Mouse (Mus musculus) liver, embryonic 11.5 days (tissue): ENCODE data around the gene Porcn. TPM values are rescaled to one million over a fixed set of nuclear protein-coding genes. Genes with fewer than 3 reads are reported as not detected.

Experiments used
- ATAC-seq: fragments of 200-750 bp; cut with Nextera tagmentation; replicated peaks from 2 replicates; pipeline ENCODE4 v1.8.0; 2017; ENCODE audit warnings: moderate number of reproducible peaks, mild to moderate bottlenecking, moderate TSS enrichment, moderate library complexity; ENCODE audit not compliant: low FRiP score
- DNase-seq: peaks from one replicate; pipeline ENCODE4 v3.0.0-alpha.2; 2017; ENCODE audit warnings: low spot score
- H3K27ac ChIP-seq: fragments of 300-500 bp; sonication (generic); 2 replicates; pipeline ENCODE4 v1.5.1; 2014; ENCODE audit warnings: mild to moderate bottlenecking, low read depth, low read length, control low read depth
- H3K27me3 ChIP-seq: fragments of 300-500 bp; sonication (generic); replicated peaks from 2 replicates; pipeline ENCODE4 v1.6.1; 2014; ENCODE audit warnings: low read length, mixed read lengths; ENCODE audit not compliant: control insufficient read depth, insufficient read depth
- H3K36me3 ChIP-seq: fragments of 300-500 bp; sonication (generic); 2 replicates; pipeline ENCODE4 v1.6.1; 2014; ENCODE audit warnings: mild to moderate bottlenecking, low read length, moderate library complexity, mixed read lengths; ENCODE audit not compliant: control insufficient read depth, insufficient read depth
- H3K4me1 ChIP-seq: fragments of 300-500 bp; sonication (generic); replicated peaks from 2 replicates; pipeline ENCODE4 v1.6.1; 2014; ENCODE audit warnings: low read length, mixed read lengths; ENCODE audit not compliant: control insufficient read depth, insufficient read depth
- H3K4me2 ChIP-seq: fragments of 300-500 bp; sonication (generic); 2 replicates; pipeline ENCODE4 v1.6.1; 2014; ENCODE audit warnings: mild to moderate bottlenecking, control low read depth, moderate library complexity
- H3K4me3 ChIP-seq: fragments of 300-500 bp; sonication (generic); 2 replicates; pipeline ENCODE4 v1.5.1; 2014; ENCODE audit warnings: low read depth, low read length, control low read depth
- H3K9ac ChIP-seq: fragments of 300-500 bp; sonication (generic); 2 replicates; pipeline ENCODE4 v1.6.1; 2014; ENCODE audit warnings: low read depth, low read length, control low read depth
- H3K9me3 ChIP-seq: fragments of 300-500 bp; sonication (generic); 2 replicates; pipeline ENCODE4 v1.6.1; 2016; ENCODE audit warnings: low read length, inconsistent platforms, mixed read lengths; ENCODE audit not compliant: control insufficient read depth
- WGBS: fragments of 180-500 bp; shearing (Covaris S2); extraction: QIAGEN DNeasy Blood & Tissue Kit; methylation state at CpG from one replicate; pipeline ENCODE4 v1.1.7; 2014; 5-methylcytosine and 5-hydroxymethylcytosine counted together
- polyA plus RNA-seq: library from polyadenylated mRNA; unstranded; fragments of >200 nt; fragmentation: Nextera tagmentation; extraction: Ambion mirVana; gene quantifications from 2 replicates; pipeline ENCODE4 v1.2.1, GENCODE M21; 2014

The Porcn gene
- polyA plus RNA-seq, 1 experiment from 2014 or later: 2.8 TPM

DNA sequence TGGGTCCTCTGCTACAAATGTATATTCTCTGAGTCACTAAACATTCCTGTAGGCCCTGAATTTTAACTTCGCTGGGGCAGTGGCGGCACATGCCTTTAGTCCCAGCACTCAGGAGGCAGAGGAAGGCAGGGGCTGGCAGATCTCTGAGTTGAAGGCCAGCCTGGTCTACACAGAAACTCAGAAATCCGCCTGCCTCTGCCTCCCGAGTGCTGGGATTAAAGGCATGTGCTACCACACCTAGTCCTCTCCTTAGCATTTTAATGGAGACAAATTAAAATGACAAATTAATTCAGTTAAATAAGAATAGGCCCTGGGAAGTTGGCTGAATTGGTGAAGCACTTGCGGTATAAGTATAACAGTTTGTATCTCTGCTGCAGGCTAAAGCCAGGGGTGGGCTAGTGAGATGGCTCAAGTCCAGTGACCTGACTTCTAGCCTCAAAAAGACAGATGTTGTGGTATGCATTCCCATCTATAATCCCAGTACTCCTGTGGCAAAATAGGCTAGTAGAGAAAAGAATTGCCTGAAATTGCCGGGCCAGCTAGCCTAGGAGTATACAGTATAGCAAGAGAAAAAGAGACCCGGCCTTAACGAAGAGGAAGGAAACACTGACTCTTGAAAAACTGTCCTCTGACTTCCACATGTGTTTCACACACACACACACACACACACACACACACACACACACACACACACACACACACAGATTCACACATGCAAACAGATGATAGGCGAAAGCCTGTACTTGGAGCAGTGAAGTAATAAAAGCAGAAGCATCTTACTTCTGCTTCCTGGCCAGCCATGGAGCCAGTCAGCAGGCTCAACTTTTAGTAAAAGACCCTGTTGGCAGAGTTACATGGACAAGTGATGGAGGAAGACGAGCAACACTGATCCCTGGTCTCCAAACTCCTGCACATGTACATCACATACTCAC, 38.3 kb downstream of the Porcn start:
- Histone ChIP-seq H3K4me3 (no peak overlapping the region), H3K36me3 (no peaks in the 10 kb centered on the region; the same call in 1 of the 2 replicates), H3K4me2 (no peak overlapping the region), H3K27me3 (no peaks in the 10 kb centered on the region), H3K9ac (no peak overlapping the region), H3K4me1 (no peaks in the 10 kb centered on the region), H3K9me3 (no peaks in the 10 kb centered on the region), H3K27ac (no peak overlapping the region)
- WGBS: 88% methylated on average over 10 of the region's 10 CpGs
- no peak for DNase-seq
- ATAC-seq: no peak

DNA sequence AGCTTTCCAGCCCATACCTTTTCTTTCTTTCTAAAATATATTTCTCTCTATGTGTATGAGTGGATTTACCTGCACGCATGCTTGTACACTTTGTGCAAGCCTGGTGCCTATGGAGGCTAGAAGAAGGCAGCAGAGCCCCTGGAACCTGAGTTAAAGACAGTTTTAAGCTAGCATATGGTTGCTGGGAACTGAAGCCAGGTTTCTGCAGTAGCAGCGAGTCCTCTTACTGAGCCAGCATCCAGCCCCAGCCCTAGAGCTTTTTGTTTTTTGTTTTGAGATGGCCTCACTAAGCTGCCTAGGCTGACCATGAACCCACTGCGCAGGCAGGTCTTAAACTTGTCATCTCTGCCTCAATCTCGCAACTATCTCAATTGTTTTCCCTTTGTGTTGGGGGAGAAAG, 41.9 kb downstream of the Porcn start:
- Histone ChIP-seq H3K27ac (no peak overlapping the region), H3K9me3 (no peaks in the 10 kb centered on the region), H3K27me3 (no peaks in the 10 kb centered on the region), H3K4me1 (no peaks in the 10 kb centered on the region), H3K4me3 (no peak overlapping the region), H3K9ac (no peak overlapping the region), H3K4me2 (no peak overlapping the region), H3K36me3 (no peaks in the 10 kb centered on the region; the same call in 1 of the 2 replicates)
- ATAC-seq (no peak), DNase-seq (no peak)
- 91% methylated on average over 4 of the region's 4 CpGs for WGBS

DNA sequence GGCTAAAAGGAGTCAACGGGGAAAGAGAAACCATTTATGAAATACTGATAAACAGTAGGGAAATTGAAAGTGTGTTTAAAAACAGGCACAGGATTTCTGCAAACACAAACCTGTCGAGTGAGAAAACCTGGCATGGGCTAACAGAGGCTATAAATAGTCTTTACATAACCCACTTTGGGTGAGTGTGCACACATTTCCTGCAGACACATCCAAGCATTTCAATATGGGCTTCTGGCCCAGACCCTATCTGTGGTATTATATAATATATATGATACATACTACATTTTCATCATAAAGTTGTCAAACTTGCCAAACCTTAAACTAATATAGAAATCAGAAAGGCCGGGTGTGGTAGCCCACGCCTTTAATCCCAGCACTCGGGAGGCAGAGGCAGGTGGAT, 43.2 kb downstream of the Porcn start:
- ATAC-seq (no peak), DNase-seq (no peak)
- Histone ChIP-seq H3K27ac (no peak overlapping the region), H3K27me3 (no peaks in the 10 kb centered on the region), H3K4me2 (no peak overlapping the region), H3K4me1 (no peaks in the 10 kb centered on the region), H3K36me3 (no peaks in the 10 kb centered on the region), H3K9ac (no peak overlapping the region), H3K4me3 (no peak overlapping the region), H3K9me3 (no peaks in the 10 kb centered on the region)
- WGBS: 84% methylated on average over 5 of the region's 5 CpGs

DNA sequence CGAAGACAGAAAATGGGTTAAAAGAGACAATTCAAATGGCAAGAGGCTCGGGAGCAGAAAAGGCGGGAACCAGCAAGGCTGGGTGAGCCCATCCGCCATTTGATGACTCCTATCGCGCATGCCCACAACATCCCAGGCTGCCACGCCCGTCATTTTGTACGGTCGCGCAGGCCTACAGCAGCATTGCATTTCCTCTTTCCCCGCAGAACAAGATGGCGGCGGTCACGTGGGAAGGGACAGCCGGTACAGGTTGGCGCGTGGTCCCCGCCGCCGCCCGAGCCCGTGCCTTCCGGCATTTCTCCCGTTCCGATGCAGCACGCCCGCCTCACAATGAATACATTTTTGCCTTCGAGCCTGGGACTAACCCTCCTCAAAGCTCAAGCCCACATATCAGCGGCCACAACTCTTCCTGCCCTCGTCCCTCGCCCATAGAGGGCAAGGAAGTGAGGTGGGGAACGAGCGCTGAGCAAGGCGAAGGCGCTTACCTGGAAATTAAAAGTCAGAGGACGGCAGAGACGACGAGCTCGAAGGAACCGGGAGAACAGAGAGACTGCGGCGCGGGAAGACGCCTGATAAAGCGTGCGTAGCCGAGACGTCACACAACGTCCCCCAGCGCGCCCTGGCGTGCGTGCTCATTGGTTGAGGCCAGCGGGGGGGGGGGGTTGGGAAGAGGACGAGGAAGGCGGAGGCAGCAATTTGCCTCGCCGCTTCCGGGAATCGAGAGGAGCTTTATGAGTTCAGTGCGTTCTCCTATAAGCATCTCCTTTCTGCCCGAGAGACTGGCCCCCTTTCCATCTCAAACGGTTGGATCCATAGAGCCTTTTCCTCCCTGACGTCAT, 61.0 kb downstream of the Porcn start, which contains the start of gene Rbm3:
Gene Rbm3 (minus strand): TSS at position 728 of the 839 bp plus-strand sequence.
- H3K9ac ChIP-seq: peak within 1 kb of the TSS; percentile 90
- peak within 1 kb of the TSS; percentile 96 for H3K27ac ChIP-seq
- H3K4me3 ChIP-seq: peak within 1 kb of the TSS; percentile 70
- H3K9me3 ChIP-seq: no peaks in the 10 kb centered on the region
- H3K36me3 ChIP-seq: peaks cover 19% of the 10 kb centered on the region
- H3K27me3 ChIP-seq: no peaks in the 10 kb centered on the region
- 12% methylated on average over 64 of the region's 65 CpGs for WGBS
- DNase-seq: peak; percentile 75
- H3K4me2 ChIP-seq: peak within 1 kb of the TSS; percentile 82
- peak; percentile 92 for ATAC-seq
- H3K4me1 ChIP-seq: no peaks in the 10 kb centered on the region

Other genes with a start within 250 kb of the Porcn start
- 157 and 162 TPM in 2 replicates for gene Gata1, start 228.5 kb downstream of the Porcn start, polyA plus RNA-seq
- gene Glod5, start 188.0 kb downstream of the Porcn start, polyA plus RNA-seq: 0.29 and 0.53 TPM in 2 replicates
- gene Suv39h1, start 131.8 kb downstream of the Porcn start, polyA plus RNA-seq: 81.5 and 83.6 TPM in 2 replicates
- gene Was, start 116.0 kb downstream of the Porcn start, polyA plus RNA-seq: 6.5 and 6.7 TPM in 2 replicates
- gene Wdr13, start 73.6 kb downstream of the Porcn start, polyA plus RNA-seq: 15.9 and 17.7 TPM in 2 replicates
- 469 and 471 TPM in 2 replicates for gene Rbm3, start 60.6 kb downstream of the Porcn start, polyA plus RNA-seq
- gene Tbc1d25, start 30.3 kb downstream of the Porcn start, polyA plus RNA-seq: 10.5 and 11.1 TPM in 2 replicates
- gene Ebp, start 13.0 kb downstream of the Porcn start, polyA plus RNA-seq: 54.7 and 55.6 TPM in 2 replicates
- gene Ftsj1, start 45.9 kb upstream of the Porcn start, polyA plus RNA-seq: 59.6 and 62.7 TPM in 2 replicates
- 77.7 and 84.1 TPM in 2 replicates for gene Slc38a5, start 64.6 kb upstream of the Porcn start, polyA plus RNA-seq
- gene Ssxb10, start 120.9 kb upstream of the Porcn start, polyA plus RNA-seq: not detected in 2 replicates
- not detected in 2 replicates for gene Ssxb9, start 160.5 kb upstream of the Porcn start, polyA plus RNA-seq
- gene Ssxb1, start 206.8 kb upstream of the Porcn start, polyA plus RNA-seq: not detected in 2 replicates